Mouse (Mus musculus): ENCODE measurements around the gene Olfr222. TPM values are rescaled to one million over a fixed set of nuclear protein-coding genes. Genes with fewer than 3 reads are reported as not detected.
"Not testable (repeated sequence)": the region's sequence is repeated elsewhere in the genome, so short reads cannot be mapped to it uniquely, and the experiment has no call there.

Olfr222 gene
- polyA plus RNA-seq (2015; fragmentation: Nextera tagmentation; extraction: Ambion mirVana) = not detected in 2 replicates

GRCm38 (mm10) chr11:59576135-59576534, at the start of gene Olfr222:
Olfr222 (minus strand) TSS chr11:59576235.
- H3K27ac ChIP-seq (ENCODE audit: low read length); H3K9ac ChIP-seq (replicated peaks; ENCODE audit: low read length); H3K4me1 ChIP-seq (ENCODE audit: insufficient read depth, low read length); H3K4me2 ChIP-seq (replicated peaks; ENCODE audit: low read depth, low read length); ATAC-seq (ENCODE audit: low FRiP score, low TSS enrichment); H3K9me3 ChIP-seq (ENCODE audit: low read length); H3K4me3 ChIP-seq (ENCODE audit: low read length); H3K36me3 ChIP-seq (ENCODE audit: insufficient read depth, low read length); H3K27me3 ChIP-seq (ENCODE audit: insufficient read depth, low read length): not testable (repeated sequence)

DNA sequence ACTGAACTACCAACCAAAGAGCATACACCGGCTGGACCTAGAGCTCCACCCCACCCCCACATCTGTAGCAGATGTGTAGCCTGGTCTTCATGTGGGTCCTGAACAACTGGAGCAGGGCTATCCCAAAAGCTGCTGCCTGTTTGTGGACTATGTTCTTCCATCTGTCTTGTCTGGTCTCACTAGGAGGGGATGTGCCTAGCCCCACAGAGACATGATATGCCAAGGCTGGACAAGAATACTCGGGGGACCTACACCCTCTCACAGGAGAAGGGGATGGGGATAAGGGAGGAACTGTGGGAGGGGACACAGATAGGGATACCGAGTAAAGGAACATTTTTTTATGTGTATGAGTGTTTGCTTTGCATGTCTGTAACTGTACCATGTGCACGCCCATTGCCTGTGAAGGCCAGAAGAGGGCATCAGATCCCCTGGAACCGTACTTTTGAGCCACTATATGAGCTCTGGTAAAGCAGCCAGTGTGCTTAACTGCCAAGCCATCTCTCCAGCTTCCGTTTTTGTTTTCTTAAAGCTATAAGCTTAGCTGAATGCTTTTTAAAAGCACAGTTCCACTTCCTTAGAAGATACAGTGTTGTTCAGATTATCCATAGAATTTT, 48.1 kb upstream of the Olfr222 start:
- 30% methylated on average over 6 of the region's 6 CpGs for WGBS
- no peaks in the 10 kb centered on the region; the same call in 1 of the 2 replicates for H3K27me3 ChIP-seq (ENCODE audit: insufficient read depth, low read length)

DNA sequence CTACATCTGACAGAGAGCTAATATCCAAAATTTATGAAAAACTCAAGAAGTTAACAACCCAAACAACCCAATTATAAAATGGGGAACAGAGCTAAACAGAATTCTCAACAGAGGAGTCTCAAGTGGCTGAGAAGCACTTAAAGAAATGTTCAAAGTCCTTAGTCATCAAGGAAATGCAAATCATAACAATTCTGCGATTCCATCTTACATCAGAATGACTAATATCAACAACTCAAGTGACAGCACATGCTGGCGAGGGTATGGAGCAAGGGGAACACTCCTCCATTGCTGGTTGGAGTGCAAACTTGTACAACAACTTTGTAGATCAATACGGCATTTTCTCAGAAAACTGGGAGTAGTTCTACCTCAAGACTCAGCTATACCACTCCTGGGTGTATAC, 46.2 kb upstream of the Olfr222 start:
- H3K27me3 ChIP-seq (ENCODE audit: insufficient read depth, low read length) = no peaks in the 10 kb centered on the region; the same call in 1 of the 2 replicates
- no peak overlapping the region for H3K4me3 ChIP-seq (ENCODE audit: low read length)
- ATAC-seq (ENCODE audit: low FRiP score, low TSS enrichment) = no peak
- H3K4me1 ChIP-seq (ENCODE audit: insufficient read depth, low read length) = no peaks in the 10 kb centered on the region
- no peak overlapping the region for H3K9ac ChIP-seq (replicated peaks; ENCODE audit: low read length)
- H3K9me3 ChIP-seq (ENCODE audit: low read length) = no peaks in the 10 kb centered on the region
- no peaks in the 10 kb centered on the region for H3K36me3 ChIP-seq (ENCODE audit: insufficient read depth, low read length)
- H3K4me2 ChIP-seq (replicated peaks; ENCODE audit: low read depth, low read length) = no peak overlapping the region
- no peak overlapping the region for H3K27ac ChIP-seq (ENCODE audit: low read length)
- 72% methylated on average over 3 of the region's 3 CpGs for WGBS

More for the DNA sequence above, 48.1 kb upstream of the Olfr222 start:
- Histone ChIP-seq H3K4me1 (ENCODE audit: insufficient read depth, low read length) (no peaks in the 10 kb centered on the region), H3K36me3 (ENCODE audit: insufficient read depth, low read length) (no peaks in the 10 kb centered on the region), H3K27ac (ENCODE audit: low read length) (no peak overlapping the region), H3K9ac (replicated peaks; ENCODE audit: low read length) (no peak overlapping the region), H3K4me3 (ENCODE audit: low read length) (no peak overlapping the region), H3K9me3 (ENCODE audit: low read length) (no peaks in the 10 kb centered on the region), H3K4me2 (replicated peaks; ENCODE audit: low read depth, low read length) (no peak overlapping the region)
- ATAC-seq (ENCODE audit: low FRiP score, low TSS enrichment) = peak; percentile 76; the same call in 1 of the 2 replicates

GRCm38 (mm10) chr11:59616986-59617385, 41.0 kb upstream of the Olfr222 start:
- H3K4me1 ChIP-seq (ENCODE audit: insufficient read depth, low read length); H3K9ac ChIP-seq (replicated peaks; ENCODE audit: low read length); H3K27me3 ChIP-seq (ENCODE audit: insufficient read depth, low read length); H3K36me3 ChIP-seq (ENCODE audit: insufficient read depth, low read length); H3K4me2 ChIP-seq (replicated peaks; ENCODE audit: low read depth, low read length); H3K27ac ChIP-seq (ENCODE audit: low read length); ATAC-seq (ENCODE audit: low FRiP score, low TSS enrichment); H3K9me3 ChIP-seq (ENCODE audit: low read length); H3K4me3 ChIP-seq (ENCODE audit: low read length): not testable (repeated sequence)
- 98% methylated on average over 2 of the region's 2 CpGs for WGBS

DNA sequence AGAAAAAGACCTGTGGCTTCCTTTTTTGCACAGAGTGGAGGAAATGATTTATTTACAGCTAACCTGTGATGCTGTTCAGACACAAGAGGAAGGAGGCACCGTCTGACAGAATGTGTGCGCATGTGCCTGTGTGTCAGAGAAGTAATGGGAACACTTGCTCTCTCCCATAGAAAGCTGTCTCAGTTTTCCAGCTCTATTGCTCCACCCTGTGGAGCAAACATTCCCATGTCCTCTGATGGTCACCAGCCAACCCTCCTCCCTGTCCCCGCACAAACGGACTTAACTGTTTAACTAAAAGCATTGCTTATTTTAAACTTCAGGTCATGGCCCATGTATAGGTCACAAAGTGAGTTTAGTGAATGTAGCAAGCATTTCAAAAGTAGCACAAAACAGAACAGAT, 38.1 kb upstream of the Olfr222 start:
- H3K4me3 ChIP-seq (ENCODE audit: low read length) = no peak overlapping the region
- H3K9ac ChIP-seq (replicated peaks; ENCODE audit: low read length) = no peak overlapping the region
- H3K27me3 ChIP-seq (ENCODE audit: insufficient read depth, low read length) = 0 out of 2 replicates have a peak, but pooled peaks cover 3% of the 10 kb centered on the region
- no peaks in the 10 kb centered on the region for H3K9me3 ChIP-seq (ENCODE audit: low read length)
- H3K4me2 ChIP-seq (replicated peaks; ENCODE audit: low read depth, low read length) = no peak overlapping the region
- H3K36me3 ChIP-seq (ENCODE audit: insufficient read depth, low read length) = no peaks in the 10 kb centered on the region
- WGBS = 25% methylated on average over 4 of the region's 4 CpGs
- ATAC-seq (ENCODE audit: low FRiP score, low TSS enrichment) = no peak
- H3K4me1 ChIP-seq (ENCODE audit: insufficient read depth, low read length) = no peaks in the 10 kb centered on the region
- H3K27ac ChIP-seq (ENCODE audit: low read length) = no peak overlapping the region

- no peaks in the 10 kb centered on the region for H3K9me3 ChIP-seq (ENCODE audit: low read length)
- no peak overlapping the region for H3K9ac ChIP-seq (replicated peaks; ENCODE audit: low read length)
- WGBS = 78% methylated on average over 5 of the region's 5 CpGs
- no peak overlapping the region for H3K27ac ChIP-seq (ENCODE audit: low read length)
- no peak overlapping the region for H3K4me3 ChIP-seq (ENCODE audit: low read length)
- no peaks in the 10 kb centered on the region for H3K4me1 ChIP-seq (ENCODE audit: insufficient read depth, low read length)
- no peak overlapping the region for H3K4me2 ChIP-seq (replicated peaks; ENCODE audit: low read depth, low read length)
- no peak for ATAC-seq (ENCODE audit: low FRiP score, low TSS enrichment)
- H3K27me3 ChIP-seq (ENCODE audit: insufficient read depth, low read length) = 0 out of 2 replicates have a peak, but pooled peaks cover 3% of the 10 kb centered on the region
- no peaks in the 10 kb centered on the region for H3K36me3 ChIP-seq (ENCODE audit: insufficient read depth, low read length)
Measured at GRCm38 (mm10) chr11:59611646-59612045, 35.6 kb upstream of the Olfr222 start.

GRCm38 (mm10) chr11:59602287-59602686, 26.3 kb upstream of the Olfr222 start:
- H3K4me2 ChIP-seq (replicated peaks; ENCODE audit: low read depth, low read length) = no peak overlapping the region
- no peak for ATAC-seq (ENCODE audit: low FRiP score, low TSS enrichment)
- H3K27me3 ChIP-seq (ENCODE audit: insufficient read depth, low read length) = no peaks in the 10 kb centered on the region
- no peak overlapping the region for H3K4me3 ChIP-seq (ENCODE audit: low read length)
- no peaks in the 10 kb centered on the region for H3K4me1 ChIP-seq (ENCODE audit: insufficient read depth, low read length)
- H3K9me3 ChIP-seq (ENCODE audit: low read length) = no peaks in the 10 kb centered on the region
- no peak overlapping the region for H3K27ac ChIP-seq (ENCODE audit: low read length)
- H3K9ac ChIP-seq (replicated peaks; ENCODE audit: low read length) = no peak overlapping the region
- H3K36me3 ChIP-seq (ENCODE audit: insufficient read depth, low read length) = no peaks in the 10 kb centered on the region
- WGBS = 55% methylated on average over 1 of the region's 1 CpGs

DNA sequence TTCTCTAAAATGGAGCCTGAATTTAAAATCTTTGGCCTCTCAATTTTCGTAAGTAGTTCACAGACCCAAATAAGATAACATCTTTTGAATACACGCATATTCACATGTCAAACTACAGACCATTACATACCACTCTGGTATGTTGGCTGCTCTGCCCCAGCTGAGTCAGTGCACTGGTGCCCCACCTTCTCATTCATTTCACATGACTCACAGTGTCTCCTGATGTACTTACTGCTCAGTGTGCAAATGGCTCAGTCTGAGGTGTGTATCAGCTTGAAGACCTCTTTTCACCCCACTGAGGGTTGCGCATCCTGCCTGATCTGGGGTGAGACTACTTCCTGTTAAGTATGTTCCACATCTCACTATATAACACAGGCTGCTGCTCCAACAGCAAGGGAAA, 24.8 kb upstream of the Olfr222 start:
- no peak overlapping the region for H3K4me3 ChIP-seq (ENCODE audit: low read length)
- no peaks in the 10 kb centered on the region for H3K9me3 ChIP-seq (ENCODE audit: low read length)
- no peak for ATAC-seq (ENCODE audit: low FRiP score, low TSS enrichment)
- no peaks in the 10 kb centered on the region for H3K27me3 ChIP-seq (ENCODE audit: insufficient read depth, low read length)
- no peak overlapping the region for H3K4me2 ChIP-seq (replicated peaks; ENCODE audit: low read depth, low read length)
- no peak overlapping the region for H3K27ac ChIP-seq (ENCODE audit: low read length)
- 82% methylated on average over 3 of the region's 3 CpGs for WGBS
- no peaks in the 10 kb centered on the region for H3K4me1 ChIP-seq (ENCODE audit: insufficient read depth, low read length)
- no peaks in the 10 kb centered on the region for H3K36me3 ChIP-seq (ENCODE audit: insufficient read depth, low read length)
- no peak overlapping the region for H3K9ac ChIP-seq (replicated peaks; ENCODE audit: low read length)

GRCm38 (mm10) chr11:59599211-59599610, 23.2 kb upstream of the Olfr222 start:
- Histone ChIP-seq H3K9me3 (ENCODE audit: low read length) (no peaks in the 10 kb centered on the region), H3K27ac (ENCODE audit: low read length) (no peak overlapping the region), H3K4me3 (ENCODE audit: low read length) (no peak overlapping the region)

DNA sequence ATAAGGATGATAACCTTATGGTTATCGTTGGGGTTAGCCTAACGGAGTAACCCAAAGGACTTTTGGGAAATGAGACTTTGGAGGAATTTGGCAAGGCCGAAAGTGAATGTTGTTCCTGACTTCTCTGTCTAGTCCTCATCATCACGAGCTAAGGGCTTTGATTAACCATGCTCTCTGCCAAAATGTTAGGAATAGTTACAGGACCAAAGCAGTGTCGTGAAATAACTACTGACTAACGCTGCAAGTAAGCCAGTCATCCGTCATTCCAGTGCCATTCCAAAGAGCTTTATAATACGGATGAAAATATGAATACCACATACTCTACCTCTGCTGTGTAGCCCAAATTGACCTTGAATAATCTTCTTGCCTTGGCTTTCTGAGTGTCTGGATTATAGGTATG, 20.9 kb upstream of the Olfr222 start:
- Histone ChIP-seq H3K9me3 (ENCODE audit: low read length) (no peaks in the 10 kb centered on the region), H3K4me1 (ENCODE audit: insufficient read depth, low read length) (no peaks in the 10 kb centered on the region), H3K4me2 (replicated peaks; ENCODE audit: low read depth, low read length) (no peak overlapping the region), H3K9ac (replicated peaks; ENCODE audit: low read length) (no peak overlapping the region), H3K36me3 (ENCODE audit: insufficient read depth, low read length) (no peaks in the 10 kb centered on the region), H3K4me3 (ENCODE audit: low read length) (no peak overlapping the region), H3K27ac (ENCODE audit: low read length) (no peak overlapping the region), H3K27me3 (ENCODE audit: insufficient read depth, low read length) (no peaks in the 10 kb centered on the region)
- WGBS = 87% methylated on average over 8 of the region's 8 CpGs
- no peak for ATAC-seq (ENCODE audit: low FRiP score, low TSS enrichment)

More at GRCm38 (mm10) chr11:59599211-59599610, 23.2 kb upstream of the Olfr222 start:
- H3K4me2 ChIP-seq (replicated peaks; ENCODE audit: low read depth, low read length) = no peak overlapping the region
- H3K36me3 ChIP-seq (ENCODE audit: insufficient read depth, low read length) = no peaks in the 10 kb centered on the region
- no peaks in the 10 kb centered on the region for H3K4me1 ChIP-seq (ENCODE audit: insufficient read depth, low read length)
- no peak for ATAC-seq (ENCODE audit: low FRiP score, low TSS enrichment)
- no peaks in the 10 kb centered on the region for H3K27me3 ChIP-seq (ENCODE audit: insufficient read depth, low read length)
- no peak overlapping the region for H3K9ac ChIP-seq (replicated peaks; ENCODE audit: low read length)
- WGBS = 57% methylated on average over 7 of the region's 7 CpGs

Measured in kidney, embryonic 16.5 days (tissue).